Mouse (Mus musculus) limb, embryonic 12.5 days (tissue): ENCODE results near the gene Supt6. TPM values are rescaled to one million over a fixed set of nuclear protein-coding genes. Genes with fewer than 3 reads are reported as not detected.

Source experiments
- ATAC-seq: fragments of 200-750 bp; cut with Nextera tagmentation; 2 replicates; pipeline ENCODE4 v1.8.0; 2017; ENCODE audit warnings: low read depth, moderate TSS enrichment; ENCODE audit not compliant: insufficient number of reproducible peaks, insufficient read depth, low FRiP score, low TSS enrichment
- H3K27ac ChIP-seq: fragments of 300-500 bp; sonication (generic); 2 replicates; pipeline ENCODE4 v1.5.1; 2016; ENCODE audit warnings: mild to moderate bottlenecking, moderate library complexity
- H3K27me3 ChIP-seq: fragments of 300-500 bp; sonication (generic); 2 replicates; pipeline ENCODE4 v1.6.1; 2016; ENCODE audit warnings: mild to moderate bottlenecking, moderate library complexity
- H3K36me3 ChIP-seq: fragments of 300-500 bp; sonication (generic); 2 replicates; pipeline ENCODE4 v1.6.1; 2016; ENCODE audit warnings: mild to moderate bottlenecking, moderate library complexity
- H3K4me1 ChIP-seq: fragments of 300-500 bp; sonication (generic); replicated peaks from 2 replicates; pipeline ENCODE4 v1.6.1; 2016
- H3K4me2 ChIP-seq: fragments of 300-500 bp; sonication (generic); 2 replicates; pipeline ENCODE4 v1.6.1; 2016; ENCODE audit warnings: mild to moderate bottlenecking, moderate library complexity
- H3K4me3 ChIP-seq: fragments of 300-500 bp; sonication (generic); replicated peaks from 2 replicates; pipeline ENCODE4 v1.5.1; 2016; ENCODE audit warnings: mild to moderate bottlenecking
- H3K9ac ChIP-seq: fragments of 300-500 bp; sonication (generic); replicated peaks from 2 replicates; pipeline ENCODE4 v1.6.1; 2016; ENCODE audit warnings: mild to moderate bottlenecking, moderate library complexity
- H3K9me3 ChIP-seq: fragments of 300-500 bp; sonication (generic); 2 replicates; pipeline ENCODE4 v1.6.1; 2016; ENCODE audit warnings: mild to moderate bottlenecking, moderate library complexity
- WGBS: fragments of 180-500 bp; shearing (Covaris S2); methylation state at CpG from one replicate; pipeline ENCODE4 v1.1.7; 2016; 5-methylcytosine and 5-hydroxymethylcytosine counted together
- polyA plus RNA-seq: library from polyadenylated mRNA; unstranded; fragments of >200 nt; fragmentation: Nextera tagmentation; extraction: Ambion mirVana; gene quantifications from 2 replicates; pipeline ENCODE4 v1.2.1, GENCODE M21; 2016

Supt6 gene
- polyA plus RNA-seq, 1 experiment from 2014 or later: 36.8 TPM

- H3K36me3 ChIP-seq: peaks cover 20% of the 10 kb centered on the region
- H3K9me3 ChIP-seq: no peaks in the 10 kb centered on the region
- no peak overlapping the region for H3K4me2 ChIP-seq
- H3K4me3 ChIP-seq: no peak overlapping the region
- ATAC-seq: no peak
- H3K9ac ChIP-seq: no peak overlapping the region
- peaks cover 11% of the 10 kb centered on the region; the same call in 1 of the 2 replicates for H3K4me1 ChIP-seq
- WGBS: 81% methylated on average over 19 of the region's 19 CpGs
- no peak overlapping the region for H3K27ac ChIP-seq
- H3K27me3 ChIP-seq: no peaks in the 10 kb centered on the region
Observed at GRCm38 (mm10) chr11:78172748-78173383, 72.9 kb downstream of the Supt6 start.

- ATAC-seq: no peak
- H3K4me1 ChIP-seq: peaks cover 6% of the 10 kb centered on the region; the same call in 1 of the 2 replicates
- no peak overlapping the region for H3K9ac ChIP-seq
Observed at GRCm38 (mm10) chr11:78172034-78172747, 73.6 kb downstream of the Supt6 start.

GRCm38 (mm10) chr11:78171328-78171727 is 74.5 kb downstream of the Supt6 start:
- H3K9ac ChIP-seq: no peak overlapping the region
- no peaks in the 10 kb centered on the region for H3K9me3 ChIP-seq
- H3K36me3 ChIP-seq: peaks cover 20% of the 10 kb centered on the region
- H3K4me1 ChIP-seq: peaks cover 9% of the 10 kb centered on the region
- no peaks in the 10 kb centered on the region for H3K27me3 ChIP-seq
- ATAC-seq: no peak
- H3K27ac ChIP-seq: no peak overlapping the region
- no peak overlapping the region for H3K4me2 ChIP-seq
- WGBS: 80% methylated on average over 4 of the region's 4 CpGs
- no peak overlapping the region for H3K4me3 ChIP-seq

More at GRCm38 (mm10) chr11:78172034-78172747, 73.6 kb downstream of the Supt6 start:
- Histone ChIP-seq H3K27me3 (no peaks in the 10 kb centered on the region), H3K9me3 (no peaks in the 10 kb centered on the region), H3K36me3 (peaks cover 20% of the 10 kb centered on the region), H3K4me3 (no peak overlapping the region), H3K4me2 (no peak overlapping the region), H3K27ac (no peak overlapping the region)
- WGBS: 81% methylated on average over 16 of the region's 16 CpGs

- peaks cover 20% of the 10 kb centered on the region for H3K36me3 ChIP-seq
- no peak overlapping the region for H3K4me2 ChIP-seq
- H3K9me3 ChIP-seq: no peaks in the 10 kb centered on the region
- H3K27me3 ChIP-seq: no peaks in the 10 kb centered on the region
- H3K27ac ChIP-seq: 0 out of 2 replicates have a peak overlapping the region, but pooled peaks have one; percentile 12
- peaks cover 16% of the 10 kb centered on the region for H3K4me1 ChIP-seq
- no peak for ATAC-seq
- 90% methylated on average over 15 of the region's 15 CpGs for WGBS
- H3K4me3 ChIP-seq: no peak overlapping the region
- no peak overlapping the region for H3K9ac ChIP-seq
Observed at GRCm38 (mm10) chr11:78170306-78170705, 75.5 kb downstream of the Supt6 start.

- H3K9ac ChIP-seq: no peak overlapping the region
- no peak overlapping the region for H3K4me2 ChIP-seq
- 65% methylated on average over 19 of the region's 19 CpGs for WGBS
- H3K4me3 ChIP-seq: no peak overlapping the region
- no peak overlapping the region for H3K27ac ChIP-seq
- no peak for ATAC-seq
- H3K36me3 ChIP-seq: peaks cover 20% of the 10 kb centered on the region
- H3K9me3 ChIP-seq: no peaks in the 10 kb centered on the region
- no peaks in the 10 kb centered on the region for H3K27me3 ChIP-seq
- peaks cover 17% of the 10 kb centered on the region for H3K4me1 ChIP-seq
Observed at GRCm38 (mm10) chr11:78168541-78169468, 77.0 kb downstream of the Supt6 start.

GRCm38 (mm10) chr11:78167257-78167959 is 78.4 kb downstream of the Supt6 start:
- 91% methylated on average over 14 of the region's 14 CpGs for WGBS
- H3K9me3 ChIP-seq: no peaks in the 10 kb centered on the region
- H3K4me3 ChIP-seq: no peak overlapping the region
- no peak for ATAC-seq
- H3K27me3 ChIP-seq: no peaks in the 10 kb centered on the region
- no peak overlapping the region for H3K4me2 ChIP-seq
- H3K36me3 ChIP-seq: peaks cover 26% of the 10 kb centered on the region
- H3K9ac ChIP-seq: no peak overlapping the region
- H3K27ac ChIP-seq: no peak overlapping the region
- H3K4me1 ChIP-seq: peaks cover 31% of the 10 kb centered on the region

GRCm38 (mm10) chr11:78166640-78167039 is 79.1 kb downstream of the Supt6 start:
- H3K27me3 ChIP-seq: no peaks in the 10 kb centered on the region
- no peak overlapping the region for H3K4me3 ChIP-seq
- H3K9me3 ChIP-seq: no peaks in the 10 kb centered on the region
- H3K27ac ChIP-seq: no peak overlapping the region
- H3K9ac ChIP-seq: no peak overlapping the region
- no peak overlapping the region for H3K4me2 ChIP-seq
- peaks cover 37% of the 10 kb centered on the region for H3K4me1 ChIP-seq
- peaks cover 28% of the 10 kb centered on the region for H3K36me3 ChIP-seq
- no peak for ATAC-seq
- 66% methylated on average over 6 of the region's 6 CpGs for WGBS

GRCm38 (mm10) chr11:78166161-78166560 is 79.6 kb downstream of the Supt6 start:
- H3K36me3 ChIP-seq: peaks cover 32% of the 10 kb centered on the region
- WGBS: 42% methylated on average over 4 of the region's 4 CpGs
- no peak for ATAC-seq
- H3K27me3 ChIP-seq: no peaks in the 10 kb centered on the region
- peak overlapping the region; percentile 99; the same call in 1 of the 2 replicates for H3K9ac ChIP-seq
- H3K27ac ChIP-seq: peak overlapping the region; percentile 91
- peaks cover 40% of the 10 kb centered on the region for H3K4me1 ChIP-seq
- peak overlapping the region; percentile 100 for H3K4me3 ChIP-seq
- peak overlapping the region; percentile 90 for H3K4me2 ChIP-seq
- no peaks in the 10 kb centered on the region for H3K9me3 ChIP-seq

- 0 out of 2 replicates have a peak, but pooled peaks have one; percentile 0 for ATAC-seq
- Histone ChIP-seq H3K4me1 (peaks cover 41% of the 10 kb centered on the region), H3K9ac (peak overlapping the region; percentile 99), H3K4me3 (peak overlapping the region; percentile 100), H3K27ac (peak overlapping the region; percentile 91), H3K4me2 (peak overlapping the region; percentile 90), H3K9me3 (no peaks in the 10 kb centered on the region), H3K36me3 (peaks cover 32% of the 10 kb centered on the region), H3K27me3 (no peaks in the 10 kb centered on the region)
- WGBS: 3% methylated on average over 16 of the region's 16 CpGs
Observed at GRCm38 (mm10) chr11:78165761-78166109, 80.1 kb downstream of the Supt6 start.

- Histone ChIP-seq H3K9me3 (no peaks in the 10 kb centered on the region), H3K4me1 (peaks cover 47% of the 10 kb centered on the region), H3K4me3 (peak within 1 kb of the TSS; percentile 100), H3K36me3 (peaks cover 32% of the 10 kb centered on the region), H3K4me2 (peak within 1 kb of the TSS; percentile 90), H3K27me3 (no peaks in the 10 kb centered on the region), H3K27ac (peak within 1 kb of the TSS; percentile 100), H3K9ac (peak within 1 kb of the TSS; percentile 99)
- under 1% methylated on average over 61 of the region's 78 CpGs for WGBS
- peak; percentile 64 for ATAC-seq
Observed at GRCm38 (mm10) chr11:78164924-78165760, 80.6 kb downstream of the Supt6 start, which contains the start of gene Traf4. Gene Traf4 (minus strand): TSS chr11:78165589.
